Mouse (Mus musculus) kidney, embryonic 15.5 days (tissue): ENCODE measurements around the gene Pigk. TPM values are rescaled to one million over a fixed set of nuclear protein-coding genes. Genes with fewer than 3 reads are reported as not detected.
A peak's percentile ranks its signal among the peaks of the same experiment; 100 is the strongest.
"Not testable (repeated sequence)": the region's sequence is repeated elsewhere in the genome, so short reads cannot be mapped to it uniquely, and the experiment has no call there.

Experiments used
- ATAC-seq: fragments of 200-750 bp; cut with Nextera tagmentation; replicated peaks from 2 replicates; pipeline ENCODE4 v1.8.0; 2017; ENCODE audit warnings: moderate TSS enrichment; ENCODE audit not compliant: low FRiP score
- H3K27ac ChIP-seq: fragments of 300-500 bp; sonication (generic); 2 replicates; pipeline ENCODE4 v1.5.1; 2015; ENCODE audit warnings: mild to moderate bottlenecking, inconsistent platforms
- H3K27me3 ChIP-seq: fragments of 300-500 bp; sonication (generic); 2 replicates; pipeline ENCODE4 v1.6.1; 2015; ENCODE audit warnings: inconsistent platforms
- H3K36me3 ChIP-seq: fragments of 300-500 bp; sonication (generic); 2 replicates; pipeline ENCODE4 v1.6.1; 2015; ENCODE audit warnings: inconsistent platforms
- H3K4me1 ChIP-seq: fragments of 300-500 bp; sonication (generic); 2 replicates; pipeline ENCODE4 v1.6.1; 2015; ENCODE audit warnings: inconsistent platforms
- H3K4me2 ChIP-seq: fragments of 300-500 bp; sonication (generic); 2 replicates; pipeline ENCODE4 v1.6.1; 2015; ENCODE audit warnings: moderate library complexity, mild to moderate bottlenecking, inconsistent platforms
- H3K4me3 ChIP-seq: fragments of 300-500 bp; sonication (generic); replicated peaks from 2 replicates; pipeline ENCODE4 v1.5.1; 2015; ENCODE audit warnings: mild to moderate bottlenecking, inconsistent platforms
- H3K9ac ChIP-seq: fragments of 300-500 bp; sonication (generic); 2 replicates; pipeline ENCODE4 v1.6.1; 2015; ENCODE audit warnings: mild to moderate bottlenecking, inconsistent platforms
- H3K9me3 ChIP-seq: fragments of 300-500 bp; sonication (generic); replicated peaks from 2 replicates; pipeline ENCODE4 v1.6.1; 2016; ENCODE audit warnings: inconsistent platforms
- WGBS: fragments of 180-500 bp; shearing (Covaris S2); methylation state at CpG from one replicate; pipeline ENCODE4 v1.1.7; 2015; ENCODE audit warnings: mixed read lengths; 5-methylcytosine and 5-hydroxymethylcytosine counted together
- polyA plus RNA-seq: library from polyadenylated mRNA; unstranded; fragments of >200 nt; fragmentation: Nextera tagmentation; extraction: Ambion mirVana; gene quantifications from 2 replicates; pipeline ENCODE4 v1.2.1, GENCODE M21; 2015

Pigk gene
- polyA plus RNA-seq, 1 experiment from 2014 or later, result 42.2 TPM

DNA sequence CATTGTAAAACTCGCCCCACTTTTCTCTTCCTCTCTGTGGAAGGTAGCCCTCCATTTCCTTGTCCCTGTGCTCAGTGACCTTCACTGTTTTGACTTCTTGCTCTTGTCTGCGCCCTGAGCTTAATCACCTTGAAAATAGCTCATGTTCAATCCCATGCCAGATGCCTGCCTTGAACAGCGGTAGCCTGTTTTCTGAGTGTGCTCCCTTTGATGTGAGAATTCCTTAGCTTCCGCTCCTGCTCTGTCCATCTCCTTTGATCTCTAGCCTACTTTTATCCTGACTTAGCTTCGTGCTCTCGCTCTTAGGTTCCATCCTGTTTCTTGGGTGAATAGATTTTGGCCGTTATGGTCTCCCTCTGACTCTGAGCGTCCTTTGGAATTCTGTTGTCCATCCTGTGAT, 14.6 kb upstream of the Pigk start:
- Histone ChIP-seq H3K27ac (no peak overlapping the region), H3K9ac (no peak overlapping the region), H3K27me3 (no peaks in the 10 kb centered on the region), H3K4me3 (no peak overlapping the region), H3K9me3 (no peaks in the 10 kb centered on the region), H3K4me2 (no peak overlapping the region), H3K36me3 (no peaks in the 10 kb centered on the region), H3K4me1 (0 out of 2 replicates have a peak, but pooled peaks cover 5% of the 10 kb centered on the region)
- 35% methylated on average over 8 of the region's 8 CpGs for WGBS
- ATAC-seq, result no peak

DNA sequence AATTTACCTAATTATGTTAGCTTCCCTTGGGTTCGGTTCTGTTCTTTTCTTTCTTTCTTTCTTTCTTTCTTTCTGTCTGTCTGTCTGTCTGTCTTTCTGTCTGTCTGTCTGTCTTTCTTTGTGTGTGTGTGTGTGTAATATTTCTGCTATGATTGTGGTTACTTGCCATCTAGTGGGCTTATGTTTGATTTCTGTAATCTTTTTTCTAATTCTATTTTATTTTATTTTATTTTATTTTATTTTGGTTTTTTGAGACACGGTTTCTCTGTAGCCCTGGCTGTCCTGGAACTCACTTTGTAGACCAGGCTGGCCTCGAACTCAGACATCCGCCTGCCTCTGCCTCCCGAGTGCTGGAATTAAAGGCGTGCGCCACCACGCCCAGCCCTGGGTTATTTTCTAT, 12.4 kb upstream of the Pigk start:
- not testable (repeated sequence) for H3K27me3 ChIP-seq, ATAC-seq, H3K4me2 ChIP-seq, H3K4me1 ChIP-seq, H3K9ac ChIP-seq, H3K36me3 ChIP-seq, H3K9me3 ChIP-seq, H3K4me3 ChIP-seq, H3K27ac ChIP-seq
- 88% methylated on average over 8 of the region's 8 CpGs for WGBS

DNA sequence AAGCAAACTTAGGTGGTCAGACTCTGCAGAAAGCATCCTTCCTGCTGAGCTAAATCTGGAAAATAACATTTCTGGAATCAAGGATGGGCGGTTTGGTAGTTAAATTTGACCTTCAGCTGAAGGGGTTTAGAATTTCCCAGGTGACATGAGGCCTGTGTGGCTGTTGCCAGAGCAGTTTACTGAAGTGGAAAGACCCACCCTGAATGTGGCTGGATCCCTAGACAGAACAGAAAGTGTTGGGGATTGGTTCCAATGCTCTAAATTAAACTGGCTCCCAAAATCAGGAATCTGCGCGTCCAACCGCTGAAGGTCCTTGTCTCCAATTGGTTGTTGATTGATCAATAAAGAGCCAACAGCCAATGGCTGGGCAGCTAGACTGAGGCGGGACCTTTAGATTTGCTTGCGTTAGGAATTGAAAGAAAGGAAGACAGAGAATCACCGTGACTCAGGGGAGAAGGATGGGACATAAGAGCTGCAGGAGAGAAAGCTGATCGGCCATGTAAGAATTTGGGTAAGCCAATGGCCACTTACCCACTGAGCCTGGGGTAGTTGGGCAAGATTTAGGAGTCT, 11.5 kb upstream of the Pigk start:
- no peaks in the 10 kb centered on the region for H3K36me3 ChIP-seq
- peak overlapping the region; percentile 29 for H3K4me3 ChIP-seq
- H3K27me3 ChIP-seq, result no peaks in the 10 kb centered on the region
- H3K4me2 ChIP-seq, result peak overlapping the region; percentile 43
- no peaks in the 10 kb centered on the region for H3K9me3 ChIP-seq
- no peak overlapping the region for H3K9ac ChIP-seq
- 0 out of 2 replicates have a peak, but pooled peaks cover 5% of the 10 kb centered on the region for H3K4me1 ChIP-seq
- 55% methylated on average over 8 of the region's 8 CpGs for WGBS
- no peak overlapping the region for H3K27ac ChIP-seq
- ATAC-seq, result 0 out of 2 replicates have a peak, but pooled peaks have one; percentile 54

DNA sequence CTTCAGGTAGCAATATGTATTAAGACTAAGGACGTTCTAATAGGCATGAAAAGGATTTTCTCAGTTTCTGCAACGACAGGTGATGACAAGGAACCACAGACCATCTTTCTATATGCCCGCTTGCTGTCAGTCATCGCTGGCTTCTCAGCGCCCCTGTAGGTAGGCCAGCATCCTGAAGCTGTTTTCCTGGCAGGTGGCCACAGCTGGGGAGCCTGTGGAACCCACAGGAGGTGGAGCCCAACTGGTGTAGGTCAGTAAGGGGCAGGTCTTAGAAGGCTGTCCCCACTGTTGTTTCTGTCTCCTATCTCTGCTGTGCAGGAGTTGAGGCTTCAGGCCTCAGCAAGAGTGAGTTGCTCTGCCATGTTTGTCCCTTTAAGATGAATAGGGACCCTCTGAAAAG, 8.1 kb upstream of the Pigk start:
- Histone ChIP-seq H3K36me3 (no peaks in the 10 kb centered on the region), H3K27me3 (no peaks in the 10 kb centered on the region), H3K4me3 (no peak overlapping the region), H3K9ac (no peak overlapping the region), H3K4me1 (0 out of 2 replicates have a peak, but pooled peaks cover 5% of the 10 kb centered on the region), H3K4me2 (no peak overlapping the region), H3K27ac (no peak overlapping the region), H3K9me3 (no peaks in the 10 kb centered on the region)
- ATAC-seq, result no peak
- 80% methylated on average over 5 of the region's 5 CpGs for WGBS

DNA sequence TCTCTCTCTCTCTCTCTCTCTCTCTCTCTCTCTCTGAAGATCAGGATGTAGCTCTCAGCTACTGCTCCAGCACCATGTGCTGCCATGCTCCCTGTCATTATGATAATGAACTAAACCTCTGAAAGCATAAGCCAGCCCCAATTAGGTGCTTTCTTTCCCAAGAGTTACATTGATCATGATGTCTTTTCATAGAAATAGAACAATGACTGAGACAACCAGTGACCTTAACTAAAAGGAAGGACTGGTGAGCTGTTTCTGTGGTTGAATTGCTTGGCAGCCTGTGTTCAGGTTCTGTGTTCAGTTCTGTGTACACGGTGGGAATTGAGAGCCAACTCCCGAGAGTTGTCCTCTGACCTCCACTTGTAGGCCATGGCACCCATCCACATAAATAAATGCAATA, 7.0 kb upstream of the Pigk start:
- Histone ChIP-seq H3K9ac (no peak overlapping the region), H3K27ac (no peak overlapping the region), H3K4me2 (no peak overlapping the region), H3K4me1 (0 out of 2 replicates have a peak, but pooled peaks cover 5% of the 10 kb centered on the region), H3K9me3 (no peaks in the 10 kb centered on the region), H3K36me3 (no peaks in the 10 kb centered on the region), H3K4me3 (no peak overlapping the region), H3K27me3 (no peaks in the 10 kb centered on the region)
- ATAC-seq, result no peak
- 87% methylated on average over 2 of the region's 2 CpGs for WGBS

DNA sequence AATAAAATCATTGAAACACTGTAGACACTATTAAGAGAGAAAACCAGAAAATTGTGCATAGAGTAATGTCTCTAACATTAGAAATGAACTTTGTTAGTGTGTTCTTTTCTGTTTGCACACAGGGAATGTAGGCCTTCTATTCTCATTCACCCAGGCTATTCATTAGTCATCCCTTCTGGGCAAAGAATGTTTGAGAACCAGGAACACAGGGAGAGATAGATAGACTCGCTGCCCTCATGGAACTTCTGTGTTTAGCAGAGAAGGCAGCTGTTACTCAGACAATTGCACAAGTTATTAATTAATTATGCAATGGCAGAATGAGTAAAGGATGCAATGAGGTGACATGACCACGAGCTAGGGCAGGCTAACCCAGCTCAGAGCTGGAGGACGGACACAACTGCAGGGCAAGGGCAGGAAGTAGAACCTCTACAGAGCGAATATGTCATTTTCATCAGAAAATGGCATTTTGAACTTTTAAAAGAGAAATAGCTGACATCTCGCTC, 6.5 kb upstream of the Pigk start:
- Histone ChIP-seq H3K27ac (no peak overlapping the region), H3K9ac (no peak overlapping the region), H3K36me3 (no peaks in the 10 kb centered on the region), H3K4me1 (0 out of 2 replicates have a peak, but pooled peaks cover 3% of the 10 kb centered on the region), H3K27me3 (no peaks in the 10 kb centered on the region), H3K4me2 (no peak overlapping the region), H3K4me3 (no peak overlapping the region), H3K9me3 (no peaks in the 10 kb centered on the region)
- WGBS, result 86% methylated on average over 5 of the region's 5 CpGs
- ATAC-seq, result no peak

DNA sequence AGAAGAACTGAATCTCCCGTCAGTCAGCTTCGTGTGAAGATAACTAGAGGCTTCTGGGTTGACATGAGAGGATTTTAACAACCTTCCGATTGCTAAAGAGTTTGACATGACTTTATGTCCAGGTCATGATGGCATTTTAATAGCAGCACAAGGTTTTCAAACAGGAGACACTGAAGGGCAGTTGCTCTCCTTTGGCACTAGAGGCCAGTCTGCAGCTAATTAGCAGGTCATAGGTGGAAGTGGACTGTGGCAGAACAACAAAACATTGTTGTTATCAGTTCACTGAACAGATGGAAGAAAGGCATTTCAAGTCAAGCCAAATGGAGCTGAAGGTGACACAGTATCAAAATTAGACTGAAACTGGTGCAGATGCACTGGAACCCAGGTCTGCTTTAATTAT, 4.0 kb upstream of the Pigk start:
- H3K9me3 ChIP-seq, result no peaks in the 10 kb centered on the region
- ATAC-seq, result no peak
- WGBS, result 66% methylated on average over 3 of the region's 3 CpGs
- no peaks in the 10 kb centered on the region for H3K27me3 ChIP-seq
- H3K4me1 ChIP-seq, result peaks cover 6% of the 10 kb centered on the region
- no peak overlapping the region for H3K4me2 ChIP-seq
- no peaks in the 10 kb centered on the region for H3K36me3 ChIP-seq
- H3K27ac ChIP-seq, result no peak overlapping the region
- H3K9ac ChIP-seq, result no peak overlapping the region
- no peak overlapping the region for H3K4me3 ChIP-seq

DNA sequence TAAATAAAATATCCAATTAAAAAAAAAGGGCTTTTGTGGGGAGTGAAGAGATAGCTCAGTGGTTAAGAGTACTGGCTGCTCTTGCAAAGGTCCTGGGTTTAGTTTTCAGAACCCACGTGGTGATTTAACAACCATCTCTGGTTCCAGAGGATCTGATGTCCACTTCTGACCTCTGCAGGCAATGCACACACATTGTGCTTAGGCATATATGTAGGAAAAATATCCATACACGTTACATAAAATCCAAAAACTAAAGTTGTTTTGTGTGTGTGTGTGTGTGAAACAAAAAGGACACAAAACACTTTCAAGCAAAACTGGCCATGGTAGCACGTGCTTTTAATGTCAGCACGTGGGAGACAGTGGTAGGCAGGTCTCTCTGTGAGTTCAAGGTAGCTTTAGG, 943 bp upstream of the Pigk start:
- Histone ChIP-seq H3K9ac (no peak overlapping the region), H3K27ac (no peak overlapping the region), H3K4me1 (peaks cover 8% of the 10 kb centered on the region), H3K27me3 (no peaks in the 10 kb centered on the region), H3K4me3 (no peak overlapping the region), H3K9me3 (no peaks in the 10 kb centered on the region), H3K4me2 (no peak overlapping the region), H3K36me3 (no peaks in the 10 kb centered on the region)
- no peak for ATAC-seq
- 62% methylated on average over 4 of the region's 4 CpGs for WGBS

DNA sequence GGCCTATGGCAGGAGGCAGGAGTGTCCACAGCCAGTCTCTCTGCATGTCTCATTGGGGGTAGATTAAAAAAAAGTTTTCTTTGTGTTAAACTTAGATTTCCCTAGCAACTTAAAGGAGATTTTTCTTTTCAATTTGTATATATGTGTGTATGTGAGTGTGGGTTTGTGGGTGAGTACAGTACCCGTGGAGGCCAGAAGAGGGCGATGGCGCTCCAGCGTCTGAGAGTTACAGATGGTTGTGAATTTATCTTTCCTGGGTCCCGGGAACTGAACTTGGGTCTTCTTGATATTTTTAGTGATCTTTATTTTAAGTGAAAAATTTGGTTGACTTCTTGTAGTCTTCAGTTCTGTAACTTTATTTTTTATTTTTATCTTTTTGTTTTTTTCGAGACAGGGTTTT, 7.4 kb downstream of the Pigk start:
- no peaks in the 10 kb centered on the region for H3K9me3 ChIP-seq
- 84% methylated on average over 6 of the region's 6 CpGs for whole genome bisulfite sequencing
- no peaks in the 10 kb centered on the region for H3K4me1 ChIP-seq
- no peak overlapping the region for H3K9ac ChIP-seq
- no peak overlapping the region for H3K4me2 ChIP-seq
- peaks cover 15% of the 10 kb centered on the region for H3K36me3 ChIP-seq
- no peak for ATAC-seq
- H3K27ac ChIP-seq, result no peak overlapping the region
- H3K4me3 ChIP-seq, result no peak overlapping the region
- no peaks in the 10 kb centered on the region for H3K27me3 ChIP-seq

DNA sequence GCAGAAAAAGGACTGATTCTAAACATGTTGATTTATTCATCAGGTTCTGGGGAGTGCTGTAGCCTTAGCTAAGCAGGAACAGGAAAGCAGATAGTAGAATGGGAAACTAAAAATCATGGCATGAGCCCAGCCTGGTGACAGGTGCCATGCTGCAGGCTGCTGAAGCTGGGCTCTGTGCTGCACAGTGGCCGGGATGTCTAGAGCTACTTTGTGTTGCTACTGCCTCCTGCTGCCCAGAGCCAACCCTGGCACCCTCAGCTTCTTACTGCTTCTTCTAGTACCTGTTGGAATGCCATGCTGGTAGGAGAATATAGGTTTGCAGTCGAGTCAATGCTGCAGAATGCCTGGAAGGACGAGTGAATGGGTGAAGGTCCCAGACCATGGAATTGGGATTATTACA, 8.9 kb downstream of the Pigk start:
- Histone ChIP-seq H3K9me3 (no peaks in the 10 kb centered on the region), H3K4me3 (no peak overlapping the region), H3K36me3 (peaks cover 15% of the 10 kb centered on the region), H3K4me2 (no peak overlapping the region), H3K27ac (no peak overlapping the region), H3K27me3 (no peaks in the 10 kb centered on the region), H3K4me1 (peaks cover 5% of the 10 kb centered on the region), H3K9ac (no peak overlapping the region)
- ATAC-seq, result no peak; the same call in 1 of the 2 replicates
- 59% methylated on average over 3 of the region's 3 CpGs for WGBS

DNA sequence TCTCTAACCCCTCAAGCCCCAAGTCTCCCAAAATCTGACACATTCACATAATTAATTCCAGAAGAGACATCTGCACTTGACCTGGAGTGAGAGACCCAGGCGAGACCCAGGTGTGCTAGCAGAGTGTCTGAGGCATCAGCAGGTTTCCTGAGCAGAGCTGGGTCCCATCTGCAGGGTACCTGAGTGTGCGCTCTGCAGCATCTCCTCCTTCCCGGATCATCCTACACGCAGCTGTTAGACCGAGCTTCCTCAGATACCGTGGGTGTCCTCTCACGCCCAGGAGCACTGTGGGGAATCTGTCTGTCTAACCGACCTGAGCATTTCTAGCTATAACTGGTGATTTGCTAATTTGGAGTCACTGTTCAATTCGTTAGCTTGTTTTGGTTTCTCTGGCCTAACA, 10.5 kb downstream of the Pigk start:
- H3K4me1 ChIP-seq, result peaks cover 5% of the 10 kb centered on the region
- ATAC-seq, result no peak
- peaks cover 12% of the 10 kb centered on the region for H3K36me3 ChIP-seq
- no peak overlapping the region for H3K4me2 ChIP-seq
- H3K27ac ChIP-seq, result no peak overlapping the region
- H3K9me3 ChIP-seq, result no peaks in the 10 kb centered on the region
- no peaks in the 10 kb centered on the region for H3K27me3 ChIP-seq
- WGBS, result 84% methylated on average over 9 of the region's 9 CpGs
- H3K4me3 ChIP-seq, result no peak overlapping the region
- H3K9ac ChIP-seq, result no peak overlapping the region

DNA sequence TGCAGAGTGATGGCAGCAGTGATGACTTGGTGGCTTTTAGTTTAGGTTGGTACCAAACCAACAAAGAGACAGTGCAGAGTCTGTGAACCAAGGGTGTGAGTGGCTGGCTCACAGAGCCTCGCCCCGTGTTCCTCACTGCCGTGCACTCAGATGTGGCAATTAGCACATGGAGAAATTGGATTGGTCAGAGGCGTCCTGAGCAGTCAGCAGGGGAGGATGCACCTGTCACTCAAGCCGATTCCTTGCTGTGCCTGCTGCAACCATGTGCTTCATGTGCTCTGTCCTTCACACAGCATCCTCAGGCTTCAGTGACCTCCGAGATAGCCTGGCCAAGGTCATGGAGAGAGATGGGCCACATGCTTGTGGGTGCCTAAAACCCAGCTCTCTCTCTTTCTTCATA, 14.3 kb downstream of the Pigk start:
- Histone ChIP-seq H3K4me3 (no peak overlapping the region), H3K9ac (no peak overlapping the region), H3K4me2 (no peak overlapping the region), H3K36me3 (peaks cover 5% of the 10 kb centered on the region), H3K9me3 (no peaks in the 10 kb centered on the region), H3K4me1 (peaks cover 5% of the 10 kb centered on the region), H3K27me3 (no peaks in the 10 kb centered on the region), H3K27ac (no peak overlapping the region)
- no peak for ATAC-seq
- WGBS, result 54% methylated on average over 6 of the region's 6 CpGs

DNA sequence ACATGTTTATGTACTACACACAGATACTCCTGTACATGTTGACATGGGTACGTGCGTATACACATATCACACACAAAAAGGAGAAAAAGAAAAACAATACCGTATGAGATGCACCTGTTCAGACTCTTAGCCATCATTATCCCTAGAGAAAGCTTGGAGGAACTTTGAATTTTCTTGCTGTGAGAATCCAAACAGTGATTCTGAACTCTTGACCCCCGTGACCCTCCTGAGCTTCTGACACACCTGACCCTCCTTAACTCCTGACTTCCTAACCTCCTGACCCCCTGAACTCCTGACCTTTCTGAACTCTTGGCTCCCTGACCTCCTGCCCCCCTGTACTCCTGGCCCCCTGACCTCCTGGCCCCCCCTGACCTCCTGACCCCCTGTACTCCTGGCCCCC, 19.1 kb downstream of the Pigk start:
- no peak overlapping the region for H3K4me2 ChIP-seq
- WGBS, result 95% methylated on average over 4 of the region's 4 CpGs
- H3K4me1 ChIP-seq, result 0 out of 2 replicates have a peak, but pooled peaks cover 2% of the 10 kb centered on the region
- H3K9me3 ChIP-seq, result no peaks in the 10 kb centered on the region
- no peaks in the 10 kb centered on the region for H3K36me3 ChIP-seq
- H3K27me3 ChIP-seq, result no peaks in the 10 kb centered on the region
- H3K27ac ChIP-seq, result no peak overlapping the region
- ATAC-seq, result no peak
- H3K4me3 ChIP-seq, result no peak overlapping the region
- no peak overlapping the region for H3K9ac ChIP-seq
